In genomic region chr8:71515043-71515442, GRCm38 (mm10) we compare ENCODE assay signal across 26 mouse cellular contexts. TPM values are rescaled to one million over a fixed set of nuclear protein-coding genes. Genes with fewer than 3 reads are reported as not detected.
DNase-seq lines count a peak whose midpoint lies in the region; ATAC-seq and TF ChIP-seq lines count a peak whose summit lies in the region.
"Had no signal": no experiment of that assay in that cellular context is flagged by ENCODE, and none has a peak within 500 bp of the region (broad histone marks: within the 10 kb centered on the region; RNA-seq: fewer than 3 reads in every experiment).

No protein-coding gene starts in this region.

- H3K27ac ChIP-seq in layer of hippocampus, adult 2 months: no peak overlapping the region
- no peak overlapping the region for H3K27ac ChIP-seq in intestine, embryonic 15.5 days
- H3K27ac ChIP-seq: embryonic facial prominence, embryonic 13.5 days; forebrain, embryonic 12.5 days; hindbrain, embryonic 12.5 days had no signal

- DNase-seq in layer of hippocampus, adult 2 months (ENCODE audit: low spot score in 2 of 2): no peak
- DNase-seq in layer of hippocampus, adult 9-10 months (ENCODE audit: low spot score): no peak
- DNase-seq in 416B (ENCODE audit: low read depth): peak; percentile 54
- peak; percentile 67 for DNase-seq in R1 (ENCODE audit: low read depth, low spot score)
- DNase-seq: adrenal gland, postnatal 14 days; B cell, adult 2 months; cerebellum, adult 11-12 months; cerebellum, adult 9-10 months; cerebellum, postnatal 36 days; gastrocnemius, postnatal 14 days; heart, postnatal 10 days; heart, postnatal 4 days had no signal

- no peak overlapping the region for H3K9ac ChIP-seq in intestine, embryonic 15.5 days
- H3K9ac ChIP-seq: embryonic facial prominence, embryonic 13.5 days; forebrain, embryonic 12.5 days; hindbrain, embryonic 12.5 days had no signal

- peak; percentile 23; the same call in 1 of the 2 replicates for TF ChIP-seq CTCF in layer of hippocampus, adult 2 months (conservative IDR thresholded peaks at IDR 0.05)
- TF ChIP-seq CTCF in E14TG2a.4 (conservative IDR thresholded peaks at IDR 0.05; ENCODE audit: low read length): peak; percentile 65

- H3K27me3 ChIP-seq in E14TG2a.4 (ENCODE audit: insufficient read depth, low read length): peaks cover 39% of the 10 kb centered on the region
- peaks cover 10% of the 10 kb centered on the region; the same call in 1 of the 2 replicates for H3K27me3 ChIP-seq in intestine, embryonic 15.5 days (replicated peaks)

- no peaks in the 10 kb centered on the region for H3K36me3 ChIP-seq in E14TG2a.4 (ENCODE audit: insufficient read depth, low read length)
- H3K36me3 ChIP-seq in intestine, embryonic 15.5 days: no peaks in the 10 kb centered on the region
- H3K36me3 ChIP-seq: embryonic facial prominence, embryonic 13.5 days; forebrain, embryonic 12.5 days; hindbrain, embryonic 12.5 days had no signal

- H3K4me1 ChIP-seq in E14TG2a.4 (replicated peaks; ENCODE audit: low read depth, low read length): peaks cover 39% of the 10 kb centered on the region
- 0 out of 2 replicates have a peak, but pooled peaks cover 3% of the 10 kb centered on the region for H3K4me1 ChIP-seq in intestine, embryonic 15.5 days (replicated peaks)

- peaks cover 5% of the 10 kb centered on the region for H3K9me3 ChIP-seq in E14TG2a.4 (ENCODE audit: low read length)
- no peaks in the 10 kb centered on the region for H3K9me3 ChIP-seq in intestine, embryonic 15.5 days
- H3K9me3 ChIP-seq: embryonic facial prominence, embryonic 13.5 days; forebrain, embryonic 12.5 days; hindbrain, embryonic 12.5 days had no signal

- WGBS in intestine, embryonic 15.5 days: 71% methylated on average over 5 of the region's 5 CpGs

- no peak overlapping the region for H3K4me2 ChIP-seq in intestine, embryonic 15.5 days (replicated peaks)
- H3K4me2 ChIP-seq: embryonic facial prominence, embryonic 13.5 days; forebrain, embryonic 12.5 days; hindbrain, embryonic 12.5 days had no signal

- ATAC-seq in megakaryocyte, adult 5-6 weeks (ENCODE audit: poor library complexity, severe bottlenecking): no peak
- ATAC-seq in intestine, embryonic 15.5 days: no peak
- ATAC-seq: activated CD4-positive, CD25-positive, alpha-beta regulatory T cell, adult 4 months; CD4-positive, CD25-positive, alpha-beta regulatory T cell, adult 4 months; forebrain, embryonic 16.5 days; hindbrain, embryonic 16.5 days; inflammation-experienced regulatory T-cells, adult 6 months had no signal

- no peak overlapping the region for H3K4me3 ChIP-seq in layer of hippocampus, adult 2 months
- no peak overlapping the region for H3K4me3 ChIP-seq in E14TG2a.4 (replicated peaks; ENCODE audit: low read length)
- no peak overlapping the region for H3K4me3 ChIP-seq in intestine, embryonic 15.5 days (replicated peaks)
- H3K4me3 ChIP-seq: embryonic facial prominence, embryonic 13.5 days; forebrain, embryonic 12.5 days; hindbrain, embryonic 12.5 days had no signal

RNA-seq across cellular contexts. Expression of gene Plvap, which starts 3.5 kb away (rescaled TPM):
- total RNA-seq in layer of hippocampus, adult 2 months (2021): 1 to 10 TPM; 7.3 to 7.7 TPM
- 0.11 and 0.25 TPM in 2 replicates for total RNA-seq in megakaryocyte, adult 5-6 weeks (2015)
- total RNA-seq in megakaryocyte, adult 5-6 weeks (2017): 0.22 and 0.28 TPM in 2 replicates
- 76.8 and 79.2 TPM in 2 replicates for polyA plus RNA-seq in intestine, embryonic 15.5 days (2015; fragmentation: Nextera tagmentation; extraction: Ambion mirVana)
- polyA plus RNA-seq: activated CD4-positive, CD25-positive, alpha-beta regulatory T cell, adult 4 months; CD4-positive, CD25-positive, alpha-beta regulatory T cell, adult 4 months; inflammation-experienced regulatory T-cells, adult 6 months had no signal

RNA-seq across cellular contexts. Expression of gene Ccdc194, which starts 10.5 kb away (rescaled TPM):
- total RNA-seq in layer of hippocampus, adult 2 months (2021): not detected
- not detected in 2 replicates for total RNA-seq in megakaryocyte, adult 5-6 weeks (2015)
- total RNA-seq in megakaryocyte, adult 5-6 weeks (2017): not detected in 2 replicates
- polyA plus RNA-seq in intestine, embryonic 15.5 days (2015; fragmentation: Nextera tagmentation; extraction: Ambion mirVana): 0.32 and 0.43 TPM in 2 replicates
- total RNA-seq: adrenal gland, adult 18-20 months; adrenal gland, postnatal 14 days; granulocyte monocyte progenitor cell, adult 5-6 weeks had no signal
- polyA plus RNA-seq: activated CD4-positive, CD25-positive, alpha-beta regulatory T cell, adult 4 months; CD4-positive, CD25-positive, alpha-beta regulatory T cell, adult 4 months; forebrain, embryonic 16.5 days; frontal cortex, adult 2 months; inflammation-experienced regulatory T-cells, adult 6 months had no signal

RNA-seq across cellular contexts. Expression of gene Bst2, which starts 22.2 kb away (rescaled TPM):
- 1 to 10 TPM; 3.4 to 5.0 TPM for total RNA-seq in layer of hippocampus, adult 2 months (2021)
- 19.6 and 23.1 TPM in 2 replicates for total RNA-seq in megakaryocyte, adult 5-6 weeks (2015)
- 91.4 and 111 TPM in 2 replicates for total RNA-seq in megakaryocyte, adult 5-6 weeks (2017)
- 43.0 and 45.5 TPM in 2 replicates for polyA plus RNA-seq in intestine, embryonic 15.5 days (2015; fragmentation: Nextera tagmentation; extraction: Ambion mirVana)

RNA-seq across cellular contexts. Expression of gene Gtpbp3, which starts 27.1 kb away (rescaled TPM):
- 10 to 100 TPM; 28.7 to 32.1 TPM for total RNA-seq in layer of hippocampus, adult 2 months (2021)
- total RNA-seq in megakaryocyte, adult 5-6 weeks (2015): 3.4 and 3.7 TPM in 2 replicates
- 12.1 and 14.2 TPM in 2 replicates for total RNA-seq in megakaryocyte, adult 5-6 weeks (2017)
- polyA plus RNA-seq in intestine, embryonic 15.5 days (2015; fragmentation: Nextera tagmentation; extraction: Ambion mirVana): 13.6 and 16.3 TPM in 2 replicates

RNA-seq across cellular contexts. Expression of gene Mvb12a, which starts 27.7 kb away (rescaled TPM):
- total RNA-seq in layer of hippocampus, adult 2 months (2021): 10 to 100 TPM; 33.8 to 34.9 TPM
- total RNA-seq in megakaryocyte, adult 5-6 weeks (2015): 47.1 and 48.5 TPM in 2 replicates
- total RNA-seq in megakaryocyte, adult 5-6 weeks (2017): 42.8 and 68.8 TPM in 2 replicates
- 103 and 115 TPM in 2 replicates for polyA plus RNA-seq in intestine, embryonic 15.5 days (2015; fragmentation: Nextera tagmentation; extraction: Ambion mirVana)

Comparison
In these comparisons a context has a peak if more than half of its experiments do, and no peak if none do; other contexts are left out.
1. DNase-seq: peak in 416B (single experiment) and R1 (single experiment); none in layer of hippocampus, adult 2 months (0 of 2) and layer of hippocampus, adult 9-10 months (single experiment).
2. RNA of gene Plvap, which starts 3.5 kb away (total RNA-seq): 7.3 to 7.7 TPM in layer of hippocampus, adult 2 months; 0.11 to 0.28 TPM in megakaryocyte, adult 5-6 weeks; every median in the first group is over 4 times any median in the second.